Mouse (Mus musculus) midbrain, embryonic 12.5 days (tissue): Measurements from ENCODE around the gene Prkcz. TPM values are rescaled to one million over a fixed set of nuclear protein-coding genes. Genes with fewer than 3 reads are reported as not detected.

Experiments used
- ATAC-seq: fragments of 200-750 bp; cut with Nextera tagmentation; 2 replicates; pipeline ENCODE4 v1.8.0; 2017; ENCODE audit warnings: low read depth, moderate TSS enrichment, moderate library complexity; ENCODE audit not compliant: low FRiP score
- H3K27ac ChIP-seq: fragments of 300-500 bp; sonication (generic); replicated peaks from 2 replicates; pipeline ENCODE4 v1.5.1; 2016; ENCODE audit warnings: mild to moderate bottlenecking
- H3K27me3 ChIP-seq: fragments of 300-500 bp; sonication (generic); 2 replicates; pipeline ENCODE4 v1.6.1; 2016; ENCODE audit warnings: mild to moderate bottlenecking
- H3K36me3 ChIP-seq: fragments of 300-500 bp; sonication (generic); 2 replicates; pipeline ENCODE4 v1.6.1; 2016
- H3K4me1 ChIP-seq: fragments of 300-500 bp; sonication (generic); 2 replicates; pipeline ENCODE4 v1.6.1; 2016
- H3K4me2 ChIP-seq: fragments of 300-500 bp; sonication (generic); replicated peaks from 2 replicates; pipeline ENCODE4 v1.6.1; 2016; ENCODE audit warnings: mild to moderate bottlenecking, moderate library complexity
- H3K4me3 ChIP-seq: fragments of 300-500 bp; sonication (generic); 2 replicates; pipeline ENCODE4 v1.5.1; 2016; ENCODE audit warnings: mild to moderate bottlenecking
- H3K9ac ChIP-seq: fragments of 300-500 bp; sonication (generic); replicated peaks from 2 replicates; pipeline ENCODE4 v1.6.1; 2016; ENCODE audit warnings: mild to moderate bottlenecking, moderate library complexity
- H3K9me3 ChIP-seq: fragments of 300-500 bp; sonication (generic); 2 replicates; pipeline ENCODE4 v1.6.1; 2016; ENCODE audit warnings: mild to moderate bottlenecking
- WGBS: fragments of 180-500 bp; shearing (Covaris S2); methylation state at CpG from one replicate; pipeline ENCODE4 v1.1.7; 2016; 5-methylcytosine and 5-hydroxymethylcytosine counted together
- polyA plus RNA-seq: library from polyadenylated mRNA; unstranded; fragments of >200 nt; fragmentation: Nextera tagmentation; extraction: Ambion mirVana; gene quantifications from 2 replicates; pipeline ENCODE4 v1.2.1, GENCODE M21; 2016

Prkcz gene
- polyA plus RNA-seq, 1 experiment from 2014 or later: 30.9 TPM

- no peak for ATAC-seq
- H3K36me3 ChIP-seq: no peaks in the 10 kb centered on the region
- no peak overlapping the region for H3K27ac ChIP-seq
- 0 out of 2 replicates have a peak, but pooled peaks cover 13% of the 10 kb centered on the region for H3K27me3 ChIP-seq
- no peak overlapping the region for H3K4me2 ChIP-seq
- H3K9ac ChIP-seq: no peak overlapping the region
- H3K4me3 ChIP-seq: no peak overlapping the region
- H3K4me1 ChIP-seq: peaks cover 36% of the 10 kb centered on the region
- H3K9me3 ChIP-seq: no peaks in the 10 kb centered on the region
- 93% methylated on average over 7 of the region's 7 CpGs for WGBS
Measured at GRCm38 (mm10) chr4:155304508-155305096, 56.6 kb downstream of the Prkcz start.

GRCm38 (mm10) chr4:155301965-155302364 is 59.2 kb downstream of the Prkcz start:
- WGBS: 67% methylated on average over 4 of the region's 4 CpGs
- Histone ChIP-seq H3K27ac (no peak overlapping the region), H3K4me3 (no peak overlapping the region), H3K27me3 (0 out of 2 replicates have a peak, but pooled peaks cover 4% of the 10 kb centered on the region), H3K4me1 (peaks cover 22% of the 10 kb centered on the region), H3K9me3 (no peaks in the 10 kb centered on the region), H3K36me3 (no peaks in the 10 kb centered on the region), H3K4me2 (no peak overlapping the region), H3K9ac (no peak overlapping the region)
- ATAC-seq: no peak

GRCm38 (mm10) chr4:155301098-155301447 is 60.1 kb downstream of the Prkcz start:
- Histone ChIP-seq H3K4me1 (peaks cover 13% of the 10 kb centered on the region), H3K4me3 (no peak overlapping the region), H3K27me3 (no peaks in the 10 kb centered on the region), H3K9ac (no peak overlapping the region), H3K27ac (no peak overlapping the region), H3K9me3 (no peaks in the 10 kb centered on the region), H3K36me3 (no peaks in the 10 kb centered on the region), H3K4me2 (no peak overlapping the region)
- no peak for ATAC-seq
- whole genome bisulfite sequencing: 90% methylated on average over 7 of the region's 7 CpGs

- H3K4me1 ChIP-seq: peaks cover 8% of the 10 kb centered on the region
- no peak for ATAC-seq
- no peaks in the 10 kb centered on the region for H3K27me3 ChIP-seq
- H3K27ac ChIP-seq: no peak overlapping the region
- no peaks in the 10 kb centered on the region for H3K36me3 ChIP-seq
- no peak overlapping the region for H3K4me2 ChIP-seq
- H3K9me3 ChIP-seq: no peaks in the 10 kb centered on the region
- H3K9ac ChIP-seq: no peak overlapping the region
- 80% methylated on average over 21 of the region's 21 CpGs for WGBS
- no peak overlapping the region for H3K4me3 ChIP-seq
Measured at GRCm38 (mm10) chr4:155300421-155301097, 60.6 kb downstream of the Prkcz start.

- Histone ChIP-seq H3K4me1 (no peaks in the 10 kb centered on the region; the same call in 1 of the 2 replicates), H3K4me3 (no peak overlapping the region), H3K27me3 (no peaks in the 10 kb centered on the region), H3K4me2 (no peak overlapping the region), H3K9me3 (no peaks in the 10 kb centered on the region), H3K9ac (no peak overlapping the region), H3K36me3 (no peaks in the 10 kb centered on the region), H3K27ac (no peak overlapping the region)
- ATAC-seq: no peak
- 86% methylated on average over 4 of the region's 4 CpGs for WGBS
Measured at GRCm38 (mm10) chr4:155298826-155299225, 62.3 kb downstream of the Prkcz start.

GRCm38 (mm10) chr4:155297057-155297456 is 64.1 kb downstream of the Prkcz start:
- Histone ChIP-seq H3K27me3 (no peaks in the 10 kb centered on the region), H3K4me1 (no peaks in the 10 kb centered on the region; the same call in 1 of the 2 replicates), H3K9ac (no peak overlapping the region), H3K27ac (no peak overlapping the region), H3K4me2 (no peak overlapping the region), H3K4me3 (no peak overlapping the region), H3K9me3 (no peaks in the 10 kb centered on the region), H3K36me3 (no peaks in the 10 kb centered on the region)
- no peak for ATAC-seq
- 62% methylated on average over 2 of the region's 2 CpGs for WGBS

GRCm38 (mm10) chr4:155295996-155296395 is 65.2 kb downstream of the Prkcz start:
- H3K36me3 ChIP-seq: no peaks in the 10 kb centered on the region
- H3K27me3 ChIP-seq: no peaks in the 10 kb centered on the region
- H3K9me3 ChIP-seq: no peaks in the 10 kb centered on the region
- H3K4me3 ChIP-seq: no peak overlapping the region
- no peak for ATAC-seq
- 84% methylated on average over 4 of the region's 4 CpGs for WGBS
- H3K27ac ChIP-seq: no peak overlapping the region
- no peaks in the 10 kb centered on the region for H3K4me1 ChIP-seq
- no peak overlapping the region for H3K9ac ChIP-seq
- no peak overlapping the region for H3K4me2 ChIP-seq

- Histone ChIP-seq H3K27ac (no peak overlapping the region), H3K9me3 (no peaks in the 10 kb centered on the region), H3K4me3 (no peak overlapping the region), H3K4me2 (no peak overlapping the region), H3K4me1 (no peaks in the 10 kb centered on the region), H3K36me3 (no peaks in the 10 kb centered on the region), H3K27me3 (no peaks in the 10 kb centered on the region), H3K9ac (no peak overlapping the region)
- no peak for ATAC-seq
- WGBS: 82% methylated on average over 10 of the region's 10 CpGs
Measured at GRCm38 (mm10) chr4:155295026-155295590, 66.1 kb downstream of the Prkcz start.

- no peak overlapping the region for H3K9ac ChIP-seq
- no peak for ATAC-seq
- H3K9me3 ChIP-seq: no peaks in the 10 kb centered on the region
- WGBS: 93% methylated on average over 14 of the region's 14 CpGs
- no peaks in the 10 kb centered on the region for H3K27me3 ChIP-seq
- no peak overlapping the region for H3K27ac ChIP-seq
- no peaks in the 10 kb centered on the region for H3K4me1 ChIP-seq
- H3K4me2 ChIP-seq: no peak overlapping the region
- H3K36me3 ChIP-seq: no peaks in the 10 kb centered on the region
- no peak overlapping the region for H3K4me3 ChIP-seq
Measured at GRCm38 (mm10) chr4:155294381-155294780, 66.8 kb downstream of the Prkcz start.

GRCm38 (mm10) chr4:155292863-155293262 is 68.3 kb downstream of the Prkcz start:
- H3K27me3 ChIP-seq: no peaks in the 10 kb centered on the region
- no peak overlapping the region for H3K4me2 ChIP-seq
- no peak overlapping the region for H3K9ac ChIP-seq

GRCm38 (mm10) chr4:155290045-155290444 is 71.1 kb downstream of the Prkcz start:
- H3K27me3 ChIP-seq: no peaks in the 10 kb centered on the region
- no peak for ATAC-seq
- no peak overlapping the region for H3K27ac ChIP-seq
- no peak overlapping the region for H3K4me3 ChIP-seq
- no peak overlapping the region for H3K4me2 ChIP-seq
- no peak overlapping the region for H3K9ac ChIP-seq
- WGBS: 95% methylated on average over 7 of the region's 7 CpGs
- no peaks in the 10 kb centered on the region for H3K9me3 ChIP-seq
- no peaks in the 10 kb centered on the region for H3K36me3 ChIP-seq
- no peaks in the 10 kb centered on the region for H3K4me1 ChIP-seq

More at GRCm38 (mm10) chr4:155292863-155293262, 68.3 kb downstream of the Prkcz start:
- Histone ChIP-seq H3K36me3 (no peaks in the 10 kb centered on the region), H3K4me1 (no peaks in the 10 kb centered on the region), H3K4me3 (no peak overlapping the region), H3K9me3 (no peaks in the 10 kb centered on the region), H3K27ac (no peak overlapping the region)
- 89% methylated on average over 10 of the region's 10 CpGs for WGBS
- no peak for ATAC-seq

- ATAC-seq: no peak
- Histone ChIP-seq H3K9me3 (no peaks in the 10 kb centered on the region), H3K4me1 (0 out of 2 replicates have a peak, but pooled peaks cover 4% of the 10 kb centered on the region), H3K36me3 (no peaks in the 10 kb centered on the region), H3K4me2 (no peak overlapping the region), H3K27me3 (peaks cover 3% of the 10 kb centered on the region; the same call in 1 of the 2 replicates), H3K27ac (no peak overlapping the region), H3K9ac (no peak overlapping the region), H3K4me3 (no peak overlapping the region)
- WGBS: 76% methylated on average over 1 of the region's 1 CpGs
Measured at GRCm38 (mm10) chr4:155288586-155288985, 72.6 kb downstream of the Prkcz start.
